Mouse (Mus musculus) bone marrow, adult 2 months (tissue): ENCODE results near the gene Acrbp.

ENCODE experiments used
- CTCF ChIP-seq: fragments of 200-500 bp; IDR thresholded peaks from 2 replicates; pipeline ENCODE4 v1.5.1; 2011; ENCODE audit warnings: low read length, control low read depth; ENCODE audit not compliant: control insufficient read depth, insufficient read depth
- POLR2A ChIP-seq: fragments of 200-500 bp; IDR thresholded peaks from 2 replicates; pipeline ENCODE4 v1.6.1; 2011; ENCODE audit warnings: low read depth, mild to moderate bottlenecking, control low read depth, low read length, borderline replicate concordance; ENCODE audit not compliant: control insufficient read depth

- TF ChIP-seq POLR2A: no peak
- no peak for TF ChIP-seq CTCF
Observed at GRCm38 (mm10) chr6:125096279-125096596, 46.7 kb downstream of the Acrbp start.
